Mouse (Mus musculus): ENCODE measurements at regions not wholly inside any gene's neighbourhood (a gene's known extent, or its start where the extent isn't known, plus 50 kb on each side); places are given as distances from the start of the nearest gene placed in this dataset.

- no peak for DNase-seq
Measured at GRCm38 (mm10) chr15:51671667-51672372, 2212.9 kb upstream of the Gm7489 start.

DNA sequence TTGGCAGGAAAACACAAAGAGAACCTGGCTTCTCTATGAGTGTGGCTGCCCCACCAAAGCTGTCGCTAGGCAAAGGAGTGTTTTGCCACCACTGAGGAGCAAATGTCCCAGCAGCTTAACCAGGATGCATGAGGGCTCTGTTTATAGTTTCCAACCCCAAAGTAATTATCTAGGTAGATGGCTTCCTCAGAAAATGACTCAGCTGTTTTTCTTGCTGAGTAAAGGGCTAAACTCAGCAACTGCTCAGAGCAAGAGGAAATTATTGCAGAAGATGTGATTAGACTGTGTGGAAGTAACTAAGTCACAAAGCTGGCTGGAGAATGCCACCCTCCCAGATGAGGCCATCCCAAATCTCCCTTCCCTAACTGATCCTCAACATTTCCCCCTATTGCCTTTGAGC lies 2211.2 kb upstream of the Gm7489 start:
- DNase-seq = no peak

- no peak for DNase-seq
Measured at GRCm38 (mm10) chr15:51675291-51675690, 2209.4 kb upstream of the Gm7489 start.

DNA sequence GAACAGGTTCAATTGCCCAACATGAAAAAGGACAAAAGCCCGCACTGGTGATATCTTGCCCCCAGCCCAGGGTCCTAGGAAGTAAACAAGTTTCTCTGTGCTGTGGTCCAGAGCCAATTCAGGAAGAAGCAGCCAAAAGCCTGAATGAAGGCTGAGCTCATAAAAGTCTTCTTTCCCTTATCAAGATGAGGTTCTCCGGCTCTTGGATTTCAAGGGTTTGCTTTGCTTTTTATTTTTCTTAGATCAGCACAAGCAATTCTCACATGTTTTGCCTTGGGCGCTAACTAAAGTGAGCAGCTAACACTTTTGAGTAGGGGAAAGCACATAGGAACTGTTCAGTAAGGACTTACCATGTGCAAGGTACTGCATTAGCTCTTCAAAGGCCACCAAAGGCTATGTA lies 2208.0 kb upstream of the Gm7489 start:
- DNase-seq = no peak

DNA sequence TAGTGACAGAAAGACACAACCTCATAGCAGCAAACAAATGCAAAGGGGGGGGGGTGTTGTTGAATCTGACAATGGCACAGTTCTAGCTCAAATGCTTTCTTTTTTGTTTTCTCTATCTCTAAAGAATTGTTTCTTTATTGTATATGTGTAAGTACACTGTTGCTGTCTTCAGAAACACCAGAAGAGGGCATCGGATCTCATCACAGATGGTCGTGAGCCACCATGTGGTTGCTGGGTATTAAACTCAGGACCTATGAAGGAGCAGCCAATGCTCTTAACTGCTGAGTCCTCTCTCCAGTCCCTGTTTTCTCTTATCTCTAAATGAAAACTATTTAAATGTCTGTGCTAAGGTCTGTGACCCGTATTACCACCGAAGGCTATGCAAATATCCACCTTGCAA lies 2207.4 kb upstream of the Gm7489 start:
- peak; percentile 12 to 15 for DNase-seq

DNA sequence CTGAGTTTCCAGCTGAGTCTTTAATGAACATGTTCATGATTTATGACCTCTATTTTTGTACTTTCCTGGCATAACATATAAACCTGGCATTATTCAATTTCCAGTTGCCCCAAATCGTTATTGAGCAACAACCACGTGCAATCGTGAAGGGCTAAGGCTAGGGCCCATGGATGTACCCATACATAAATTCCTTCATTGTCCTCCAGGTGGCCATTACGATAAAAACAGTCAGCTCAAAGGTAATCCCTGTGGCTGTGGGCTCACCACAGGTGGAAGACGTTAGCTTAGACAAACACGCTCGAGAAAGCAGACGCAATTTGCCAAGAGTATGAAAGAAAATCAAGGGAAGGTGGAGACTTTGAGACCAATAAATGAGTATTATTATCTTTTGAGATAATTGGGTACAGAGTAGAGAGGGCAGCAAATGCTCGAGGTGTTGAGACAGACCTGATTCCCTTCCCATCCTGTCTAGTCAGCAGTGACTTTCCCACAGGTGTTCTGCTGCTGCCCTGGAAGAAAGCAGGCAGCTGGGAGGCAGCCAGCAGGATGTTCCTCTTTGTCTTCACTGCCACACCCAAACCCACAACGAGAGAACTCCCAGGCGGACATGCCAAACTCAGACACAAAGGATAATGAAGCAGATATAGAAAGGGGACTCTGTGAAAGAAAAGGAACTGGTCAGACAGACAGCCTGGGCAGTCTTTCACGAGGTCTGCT lies 2205.4 kb upstream of the Gm7489 start:
- no peak for DNase-seq

DNA sequence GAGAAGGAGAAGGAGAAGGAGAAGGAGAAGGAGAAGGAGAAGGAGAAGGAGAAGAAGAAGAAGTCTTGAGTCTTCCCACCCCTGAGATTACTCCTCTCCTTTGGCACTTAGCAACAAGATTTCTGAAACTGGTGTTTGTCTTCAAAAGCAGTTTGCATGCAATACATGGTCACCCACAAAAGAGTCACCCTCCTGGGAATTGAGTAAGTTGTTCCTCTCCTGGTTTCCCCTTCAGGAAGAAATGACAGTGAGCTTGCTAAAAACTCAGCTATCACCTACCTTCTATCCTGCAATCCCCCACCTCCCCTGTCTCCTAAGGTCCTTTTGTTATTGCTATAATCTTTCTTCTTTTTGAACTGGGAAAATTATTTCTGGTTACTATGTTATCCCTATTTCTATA lies 2204.2 kb upstream of the Gm7489 start:
- DNase-seq = no peak

DNA sequence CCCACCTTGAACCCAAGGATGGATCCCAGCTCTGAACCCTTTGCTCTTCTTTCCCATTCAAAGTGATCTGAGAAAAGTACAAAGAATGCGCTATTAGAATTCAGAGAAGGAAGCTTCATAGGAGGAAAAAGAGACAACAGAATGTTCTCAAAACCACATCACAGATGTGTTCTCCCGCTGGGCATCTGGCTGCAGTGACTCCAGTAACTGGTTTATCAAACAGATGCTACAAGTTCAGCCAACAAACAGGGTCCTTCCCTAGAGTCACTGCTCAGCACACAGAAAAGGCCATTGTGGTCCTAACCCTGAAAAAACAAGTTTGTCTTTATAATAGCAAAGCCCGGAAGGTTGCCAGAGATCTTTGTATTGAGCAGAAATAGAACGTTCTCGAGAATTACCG lies 2203.5 kb upstream of the Gm7489 start:
- no peak for DNase-seq

DNA sequence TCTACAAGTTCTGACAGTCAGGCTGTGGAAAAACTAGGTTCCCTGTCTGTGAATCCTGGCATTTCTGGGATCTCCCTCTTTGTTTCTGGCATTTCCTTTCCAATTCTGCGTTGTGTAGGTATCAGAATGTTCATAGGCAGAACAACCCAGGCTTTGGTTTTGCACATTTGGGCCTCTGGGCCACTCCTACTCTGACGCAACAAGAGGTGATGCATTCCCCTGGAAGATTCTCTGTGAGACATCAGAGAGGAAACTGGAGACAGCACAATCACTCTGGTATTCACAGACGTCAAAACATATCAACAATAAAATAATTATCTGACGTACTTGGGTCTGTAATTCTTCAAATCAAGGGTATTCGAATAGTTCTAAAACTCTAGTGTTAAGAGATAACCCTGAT lies 2202.4 kb upstream of the Gm7489 start:
- DNase-seq = no peak

GRCm38 (mm10) chr15:51687007-51687540 lies 2197.6 kb upstream of the Gm7489 start:
- DNase-seq = no peak

- no peak for DNase-seq
Measured at GRCm38 (mm10) chr15:51689498-51689897, 2195.2 kb upstream of the Gm7489 start.

- DNase-seq = no peak
Measured at GRCm38 (mm10) chr15:51692671-51693070, 2192.0 kb upstream of the Gm7489 start.

DNA sequence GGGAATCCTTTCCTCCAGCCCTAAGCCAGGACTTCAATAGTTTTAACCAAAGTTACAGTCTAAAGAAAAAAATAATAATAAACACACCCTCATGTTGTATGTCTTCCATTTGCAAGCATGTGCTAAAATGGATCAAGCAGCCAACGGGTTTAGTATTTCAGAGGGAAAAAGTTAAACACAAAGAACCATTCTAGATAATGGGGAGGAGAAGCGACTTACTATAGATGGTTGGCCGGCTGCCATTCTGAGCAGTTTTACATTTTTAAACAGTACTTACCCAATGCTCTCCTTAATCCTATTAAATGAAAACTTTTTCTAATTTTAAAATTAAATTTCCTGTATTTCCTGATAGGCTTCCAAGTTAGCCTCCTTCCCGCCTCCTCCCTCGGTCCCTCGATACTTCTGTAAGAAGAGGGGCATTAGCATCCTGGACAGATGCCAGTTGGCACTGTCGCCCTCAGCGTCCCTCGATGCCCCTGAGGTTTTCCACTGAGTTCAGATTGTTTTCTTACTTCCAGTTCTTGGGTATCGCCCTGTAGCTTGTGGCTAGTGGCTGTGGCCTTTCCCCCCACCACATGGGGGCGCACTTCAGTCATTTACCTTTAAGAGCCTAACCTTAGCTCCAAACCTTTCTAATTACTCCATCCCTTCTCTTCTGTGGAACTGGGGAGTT lies 2188.2 kb upstream of the Gm7489 start:
- peak; percentile 54 to 66 for DNase-seq

GRCm38 (mm10) chr15:51704198-51704597 lies 2180.5 kb upstream of the Gm7489 start:
- DNase-seq = no peak

- DNase-seq = peak; percentile 83 to 86
Measured at GRCm38 (mm10) chr15:51709871-51710655, 2174.6 kb upstream of the Gm7489 start.

DNA sequence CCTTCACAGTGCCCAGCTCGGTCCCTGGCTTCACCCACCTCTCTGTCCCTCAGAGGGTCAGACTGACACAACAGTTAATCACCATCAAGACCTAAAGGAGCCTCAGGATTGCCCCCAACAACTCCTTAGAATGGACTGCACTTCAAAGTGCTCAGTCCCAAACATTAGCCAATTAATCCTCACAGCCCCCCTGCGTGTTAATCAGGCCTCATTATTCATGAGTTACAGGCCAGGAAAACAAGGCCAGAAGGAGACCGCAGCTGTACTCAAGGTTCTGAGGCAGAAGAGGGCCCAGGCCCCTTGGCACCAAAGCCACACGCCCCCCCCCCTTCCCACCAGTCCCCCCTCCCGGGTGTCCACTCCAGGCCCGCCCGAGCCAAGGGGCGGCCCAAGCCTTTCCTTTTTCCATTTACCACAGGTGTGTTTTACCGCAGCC lies 2163.8 kb upstream of the Gm7489 start:
- peak; percentile 23 to 37 for DNase-seq

- DNase-seq = no peak
Measured at GRCm38 (mm10) chr15:51721363-51721762, 2163.3 kb upstream of the Gm7489 start.

DNA sequence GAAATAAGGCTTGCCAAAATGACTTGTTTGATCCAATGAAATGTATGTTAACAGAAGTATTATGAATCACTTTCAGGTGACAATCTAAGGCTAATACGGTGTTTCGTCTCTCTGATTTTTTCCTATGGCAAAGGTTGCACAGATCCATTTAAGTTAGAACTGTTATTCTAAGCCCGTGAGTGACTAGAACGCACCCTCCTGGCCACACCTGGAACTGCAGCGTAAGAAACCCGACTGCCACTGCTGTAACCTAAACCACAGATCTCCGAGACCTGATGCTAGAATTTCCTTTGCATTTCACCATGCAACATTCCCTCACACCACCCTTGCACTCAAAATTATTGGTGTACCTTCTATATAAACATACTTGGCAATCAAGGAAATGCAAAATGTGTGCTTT lies 2160.6 kb upstream of the Gm7489 start:
- DNase-seq = peak in 1 of 2 experiments; percentile 11

DNA sequence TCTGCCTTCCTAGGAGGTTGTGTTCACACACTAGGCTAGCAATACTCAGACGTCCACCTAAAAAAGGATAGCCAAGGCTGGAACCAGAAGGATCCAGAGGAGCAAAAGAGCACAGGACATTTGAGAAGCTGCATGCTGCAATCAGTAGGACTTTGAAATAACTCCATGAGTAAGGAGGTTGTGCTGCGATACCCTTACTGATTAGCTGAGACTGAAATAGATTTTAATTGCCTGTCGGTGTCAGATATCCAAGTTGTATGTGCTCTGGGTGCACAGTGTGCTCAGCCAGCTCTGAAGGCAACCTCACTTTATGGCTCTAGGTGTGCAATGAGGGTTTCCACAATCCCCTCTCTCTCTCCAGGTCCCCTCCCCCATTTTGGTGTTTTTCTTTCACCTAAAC lies 2159.2 kb upstream of the Gm7489 start:
- no peak for DNase-seq

GRCm38 (mm10) chr15:51730106-51730505 lies 2154.6 kb upstream of the Gm7489 start:
- no peak for DNase-seq

GRCm38 (mm10) chr15:51730805-51731412 lies 2153.8 kb upstream of the Gm7489 start:
- DNase-seq = peak; percentile 7 to 14

GRCm38 (mm10) chr15:51734194-51734593 lies 2150.5 kb upstream of the Gm7489 start:
- DNase-seq = no peak
